Mouse (Mus musculus) megakaryocyte, embryonic 14.5 days (primary cell): Measurements from ENCODE around the gene Fgf18. TPM values are rescaled to one million over a fixed set of nuclear protein-coding genes. Genes with fewer than 3 reads are reported as not detected.

Experiments
- H3K27me3 ChIP-seq: replicated peaks from 2 replicates; pipeline ENCODE3; 2012; ENCODE audit warnings: inconsistent platforms
- H3K36me3 ChIP-seq: replicated peaks from 2 replicates; pipeline ENCODE3; 2012; ENCODE audit warnings: low read length, inconsistent platforms, mixed read lengths
- H3K4me1 ChIP-seq: 2 replicates; pipeline ENCODE4 v1.6.1; 2012; ENCODE audit warnings: inconsistent platforms
- H3K4me3 ChIP-seq: replicated peaks from 2 replicates; pipeline ENCODE3; 2012; ENCODE audit warnings: moderate library complexity, mild to moderate bottlenecking, inconsistent platforms
- H3K9me3 ChIP-seq: 2 replicates; pipeline ENCODE4 v1.6.1; 2012; ENCODE audit warnings: inconsistent platforms
- FLI1 ChIP-seq: IDR thresholded peaks from 2 replicates; pipeline ENCODE4 v1.6.1; 2012; ENCODE audit warnings: low read length, inconsistent platforms, mixed read lengths
- GATA1 ChIP-seq: IDR thresholded peaks from 3 replicates; pipeline ENCODE4 v1.6.1; 2012; ENCODE audit warnings: mixed read lengths, low read length, inconsistent platforms, borderline replicate concordance
- polyA plus RNA-seq: library from polyadenylated mRNA; stranded (reverse); fragments of >175 nt; gene quantifications from 2 replicates; pipeline ENCODE4 v1.2.3, GENCODE M21; 2012; ENCODE audit warnings: low replicate concordance; ENCODE audit not compliant: insufficient read depth

The Fgf18 gene
- polyA plus RNA-seq, 1 experiment, result not detected

GRCm38 (mm10) chr11:33071358-33071922, 75.8 kb downstream of the Fgf18 start:
- Histone ChIP-seq H3K36me3 (no peaks in the 10 kb centered on the region), H3K4me1 (no peaks in the 10 kb centered on the region), H3K4me3 (no peak overlapping the region), H3K9me3 (no peaks in the 10 kb centered on the region), H3K27me3 (peaks cover 3% of the 10 kb centered on the region)
- TF ChIP-seq GATA1 (no peak), FLI1 (no peak)

- Histone ChIP-seq H3K4me3 (no peak overlapping the region), H3K9me3 (no peaks in the 10 kb centered on the region), H3K27me3 (no peaks in the 10 kb centered on the region), H3K36me3 (no peaks in the 10 kb centered on the region), H3K4me1 (no peaks in the 10 kb centered on the region)
- TF ChIP-seq GATA1, result no peak
- no peak for TF ChIP-seq FLI1
Observed at GRCm38 (mm10) chr11:33070520-33070919, 76.7 kb downstream of the Fgf18 start.

Other genes starting within 250 kb of the Fgf18 start
- 6.4 and 137 TPM in 2 replicates for gene Npm1, start 15.8 kb upstream of the Fgf18 start, polyA plus RNA-seq
- not detected in 2 replicates for gene Tlx3, start 56.2 kb upstream of the Fgf18 start, polyA plus RNA-seq
- gene Gm12117, start 129.3 kb upstream of the Fgf18 start, polyA plus RNA-seq, result not detected in 2 replicates